Mouse (Mus musculus) intestine, postnatal 0 days (tissue): ENCODE measurements around the gene Sec61b. TPM values are rescaled to one million over a fixed set of nuclear protein-coding genes. Genes with fewer than 3 reads are reported as not detected.

Experiments used
- ATAC-seq: fragments of 200-750 bp; cut with Nextera tagmentation; 2 replicates; pipeline ENCODE4 v1.8.0; 2017; ENCODE audit warnings: mild to moderate bottlenecking, moderate TSS enrichment, moderate library complexity
- H3K27ac ChIP-seq: fragments of 300-500 bp; sonication (generic); 2 replicates; pipeline ENCODE4 v1.5.1; 2014; ENCODE audit warnings: mild to moderate bottlenecking, low read depth, low read length, moderate library complexity
- H3K27me3 ChIP-seq: fragments of 300-500 bp; sonication (generic); replicated peaks from 2 replicates; pipeline ENCODE4 v1.6.1; 2014; ENCODE audit warnings: low read length, mixed read lengths; ENCODE audit not compliant: control insufficient read depth, insufficient read depth
- H3K36me3 ChIP-seq: fragments of 300-500 bp; sonication (generic); 2 replicates; pipeline ENCODE4 v1.6.1; 2014; ENCODE audit warnings: mild to moderate bottlenecking, moderate library complexity; ENCODE audit not compliant: control insufficient read depth, insufficient read depth
- H3K4me1 ChIP-seq: fragments of 300-500 bp; sonication (generic); replicated peaks from 2 replicates; pipeline ENCODE4 v1.6.1; 2014; ENCODE audit warnings: antibody characterized with exemption, low read length, mixed read lengths; ENCODE audit not compliant: control insufficient read depth, insufficient read depth
- H3K4me2 ChIP-seq: fragments of 300-500 bp; sonication (generic); replicated peaks from 2 replicates; pipeline ENCODE4 v1.6.1; 2014; ENCODE audit warnings: low read depth, mild to moderate bottlenecking, moderate library complexity
- H3K4me3 ChIP-seq: fragments of 300-500 bp; sonication (generic); 2 replicates; pipeline ENCODE4 v1.5.1; 2014; ENCODE audit warnings: low read depth, low read length
- H3K9ac ChIP-seq: fragments of 300-500 bp; sonication (generic); 2 replicates; pipeline ENCODE4 v1.6.1; 2014; ENCODE audit warnings: mild to moderate bottlenecking, low read depth, low read length
- H3K9me3 ChIP-seq: fragments of 300-500 bp; sonication (generic); 2 replicates; pipeline ENCODE4 v1.6.1; 2016; ENCODE audit warnings: mixed run types; ENCODE audit not compliant: control insufficient read depth
- CTCF ChIP-seq: sonication (generic); IDR thresholded peaks from 2 replicates; pipeline ENCODE4 v1.5.1; 2016; ENCODE audit warnings: low read depth, mild to moderate bottlenecking, control low read depth, antibody characterized with exemption, moderate library complexity
- WGBS: fragments of 180-500 bp; shearing (Covaris S2); extraction: QIAGEN DNeasy Blood & Tissue Kit; methylation state at CpG from one replicate; pipeline ENCODE4 v1.1.7; 2014; 5-methylcytosine and 5-hydroxymethylcytosine counted together
- polyA plus RNA-seq: library from polyadenylated mRNA; unstranded; fragments of >200 nt; fragmentation: Nextera tagmentation; extraction: Ambion mirVana; gene quantifications from 2 replicates; pipeline ENCODE4 v1.2.1, GENCODE M21; 2015

Gene Sec61b
- polyA plus RNA-seq, 1 experiment from 2014 or later: 392 TPM

- Histone ChIP-seq H3K27ac (no peak overlapping the region), H3K27me3 (no peaks in the 10 kb centered on the region), H3K9ac (no peak overlapping the region), H3K36me3 (no peaks in the 10 kb centered on the region), H3K4me1 (0 out of 2 replicates have a peak, but pooled peaks cover 5% of the 10 kb centered on the region), H3K9me3 (no peaks in the 10 kb centered on the region), H3K4me2 (no peak overlapping the region), H3K4me3 (no peak overlapping the region)
- no peak for TF ChIP-seq CTCF
- WGBS: 70% methylated on average over 2 of the region's 2 CpGs
- ATAC-seq: no peak
Measured at GRCm38 (mm10) chr4:47494686-47495085, 20.2 kb downstream of the Sec61b start.

GRCm38 (mm10) chr4:47497811-47498385 is 23.4 kb downstream of the Sec61b start:
- no peaks in the 10 kb centered on the region for H3K27me3 ChIP-seq
- peak; percentile 31 for ATAC-seq
- H3K4me3 ChIP-seq: no peak overlapping the region
- no peak overlapping the region for H3K27ac ChIP-seq
- no peak overlapping the region for H3K4me2 ChIP-seq
- no peaks in the 10 kb centered on the region for H3K36me3 ChIP-seq
- H3K4me1 ChIP-seq: 0 out of 2 replicates have a peak, but pooled peaks cover 5% of the 10 kb centered on the region
- 48% methylated on average over 7 of the region's 7 CpGs for WGBS
- no peak overlapping the region for H3K9ac ChIP-seq
- H3K9me3 ChIP-seq: no peaks in the 10 kb centered on the region
- no peak for TF ChIP-seq CTCF

GRCm38 (mm10) chr4:47499121-47499545 is 24.7 kb downstream of the Sec61b start:
- Histone ChIP-seq H3K4me1 (0 out of 2 replicates have a peak, but pooled peaks cover 5% of the 10 kb centered on the region), H3K27me3 (no peaks in the 10 kb centered on the region), H3K36me3 (no peaks in the 10 kb centered on the region), H3K9me3 (no peaks in the 10 kb centered on the region), H3K4me3 (no peak overlapping the region), H3K9ac (no peak overlapping the region), H3K4me2 (no peak overlapping the region), H3K27ac (no peak overlapping the region)
- 64% methylated on average over 10 of the region's 10 CpGs for WGBS
- peak; percentile 69; the same call in 1 of the 2 replicates for ATAC-seq
- no peak for TF ChIP-seq CTCF

- H3K27ac ChIP-seq: no peak overlapping the region
Measured at GRCm38 (mm10) chr4:47502546-47502971, 28.1 kb downstream of the Sec61b start.

GRCm38 (mm10) chr4:47503045-47503444 is 28.6 kb downstream of the Sec61b start:
- Histone ChIP-seq H3K4me1 (0 out of 2 replicates have a peak, but pooled peaks cover 3% of the 10 kb centered on the region), H3K4me3 (no peak overlapping the region), H3K36me3 (no peaks in the 10 kb centered on the region), H3K9ac (no peak overlapping the region), H3K27me3 (no peaks in the 10 kb centered on the region), H3K4me2 (no peak overlapping the region), H3K9me3 (no peaks in the 10 kb centered on the region), H3K27ac (no peak overlapping the region)
- no peak for TF ChIP-seq CTCF
- WGBS: 71% methylated on average over 6 of the region's 6 CpGs
- no peak for ATAC-seq

More at GRCm38 (mm10) chr4:47502546-47502971, 28.1 kb downstream of the Sec61b start:
- H3K4me2 ChIP-seq: no peak overlapping the region
- 0 out of 2 replicates have a peak, but pooled peaks cover 5% of the 10 kb centered on the region for H3K4me1 ChIP-seq
- whole genome bisulfite sequencing: 36% methylated on average over 4 of the region's 4 CpGs
- no peaks in the 10 kb centered on the region for H3K36me3 ChIP-seq
- H3K9ac ChIP-seq: no peak overlapping the region
- ATAC-seq: no peak
- no peak overlapping the region for H3K4me3 ChIP-seq
- TF ChIP-seq CTCF: peak; percentile 85
- H3K9me3 ChIP-seq: no peaks in the 10 kb centered on the region
- H3K27me3 ChIP-seq: no peaks in the 10 kb centered on the region

- WGBS: 77% methylated on average over 10 of the region's 10 CpGs
- Histone ChIP-seq H3K27me3 (no peaks in the 10 kb centered on the region), H3K27ac (no peak overlapping the region)
Measured at GRCm38 (mm10) chr4:47504841-47505517, 30.5 kb downstream of the Sec61b start.

More at GRCm38 (mm10) chr4:47504841-47505517, 30.5 kb downstream of the Sec61b start:
- Histone ChIP-seq H3K36me3 (no peaks in the 10 kb centered on the region), H3K4me3 (no peak overlapping the region), H3K4me1 (no peaks in the 10 kb centered on the region), H3K9me3 (no peaks in the 10 kb centered on the region), H3K4me2 (no peak overlapping the region), H3K9ac (no peak overlapping the region)
- ATAC-seq: no peak
- TF ChIP-seq CTCF: no peak
